Mouse (Mus musculus) small intestine, adult 2 months (tissue): ENCODE data around the gene A630001G21Rik. TPM values are rescaled to one million over a fixed set of nuclear protein-coding genes. Genes with fewer than 3 reads are reported as not detected.

Experiments used
- H3K27ac ChIP-seq: fragments of 200-500 bp; 2 replicates; pipeline ENCODE4 v1.5.1; 2012; ENCODE audit warnings: low read depth, low read length, control low read depth, inconsistent platforms; ENCODE audit not compliant: insufficient read depth
- H3K27me3 ChIP-seq: fragments of 200-500 bp; 2 replicates; pipeline ENCODE4 v1.6.1; 2012; ENCODE audit warnings: mild to moderate bottlenecking, moderate library complexity, low read length, inconsistent platforms; ENCODE audit not compliant: control insufficient read depth, insufficient read depth
- H3K36me3 ChIP-seq: fragments of 200-500 bp; 2 replicates; pipeline ENCODE4 v1.6.1; 2012; ENCODE audit warnings: mild to moderate bottlenecking, low read length, control low read depth, inconsistent platforms; ENCODE audit not compliant: control insufficient read depth, insufficient read depth
- H3K4me1 ChIP-seq: fragments of 200-500 bp; 2 replicates; pipeline ENCODE4 v1.6.1; 2012; ENCODE audit warnings: low read length, inconsistent platforms, mixed read lengths; ENCODE audit not compliant: control insufficient read depth, insufficient read depth, insufficient read length
- H3K4me3 ChIP-seq: fragments of 200-500 bp; 2 replicates; pipeline ENCODE4 v1.5.1; 2012; ENCODE audit warnings: low read depth, mild to moderate bottlenecking, control low read depth, inconsistent platforms, low read length, moderate library complexity
- CTCF ChIP-seq: fragments of 200-500 bp; IDR thresholded peaks from 2 replicates; pipeline ENCODE4 v1.5.1; 2012; ENCODE audit warnings: low read depth, mild to moderate bottlenecking, control low read depth, inconsistent platforms, low read length, moderate library complexity, mixed read lengths; ENCODE audit not compliant: insufficient replicate concordance, insufficient read length; ENCODE audit errors: extremely low read depth
- POLR2A ChIP-seq: fragments of 200-500 bp; IDR thresholded peaks from 2 replicates; pipeline ENCODE4 v1.6.1; 2012; ENCODE audit warnings: low read depth, mild to moderate bottlenecking, control low read depth, inconsistent platforms, low read length, moderate library complexity
- WGBS: fragments of 180-500 bp; shearing (Covaris S2); methylation state at CpG from one replicate; pipeline ENCODE4 v1.1.7; 2018; 5-methylcytosine and 5-hydroxymethylcytosine counted together
- polyA plus RNA-seq: library from polyadenylated mRNA; depleted of rRNA; stranded (reverse); fragments of >200 nt; gene quantifications from 2 replicates; pipeline ENCODE4 v1.2.3, GENCODE M21; 2012

The A630001G21Rik gene
- polyA plus RNA-seq, 1 experiment, result 1.2 TPM

DNA sequence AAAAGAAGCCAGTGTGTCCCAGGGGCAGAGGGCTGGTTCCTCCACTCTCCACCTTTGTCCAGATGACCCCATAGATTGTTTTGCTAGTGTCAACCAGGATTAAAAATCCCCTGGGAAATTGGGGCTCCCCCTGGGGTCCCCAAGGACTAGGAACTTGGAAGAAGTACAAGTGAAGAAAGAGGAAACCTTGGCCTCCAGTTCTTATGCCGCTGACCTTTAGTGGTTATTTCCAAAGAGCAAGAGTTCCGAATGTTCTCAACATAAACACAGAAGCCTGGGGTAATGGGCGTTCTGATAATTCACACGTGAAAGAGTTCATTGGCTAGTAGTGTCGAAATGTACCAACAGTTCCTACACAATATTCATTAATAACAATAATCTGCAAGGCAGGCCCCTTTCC, 31.9 kb downstream of the A630001G21Rik start:
- TF ChIP-seq CTCF (no peak), POLR2A (no peak)
- H3K36me3 ChIP-seq, result no peaks in the 10 kb centered on the region
- WGBS, result 83% methylated on average over 5 of the region's 5 CpGs
- no peak overlapping the region for H3K4me3 ChIP-seq
- H3K27me3 ChIP-seq, result no peaks in the 10 kb centered on the region
- no peak overlapping the region for H3K27ac ChIP-seq
- H3K4me1 ChIP-seq, result no peaks in the 10 kb centered on the region

DNA sequence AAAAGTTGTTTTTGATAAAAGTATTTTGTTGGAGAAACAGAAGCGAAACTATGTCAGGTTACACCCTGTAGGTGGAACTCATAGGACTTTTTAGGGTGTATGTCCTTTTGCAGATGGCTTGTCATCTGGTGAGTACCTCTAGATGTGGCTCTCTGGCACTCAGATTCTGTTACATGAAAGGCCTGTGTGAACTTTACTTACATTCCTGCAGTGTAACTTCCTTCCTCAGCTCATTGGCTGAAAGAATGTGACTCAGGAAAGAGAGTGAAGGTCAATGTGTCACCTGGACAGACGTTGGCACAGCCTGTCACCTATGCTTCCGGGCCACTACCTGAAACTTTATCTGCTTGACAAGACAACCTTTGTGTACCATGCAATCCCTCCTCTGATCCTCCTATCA, 33.9 kb downstream of the A630001G21Rik start:
- H3K4me1 ChIP-seq, result no peaks in the 10 kb centered on the region
- no peaks in the 10 kb centered on the region for H3K27me3 ChIP-seq
- 34% methylated on average over 3 of the region's 3 CpGs for WGBS
- no peaks in the 10 kb centered on the region for H3K36me3 ChIP-seq
- TF ChIP-seq POLR2A (no peak), CTCF (no peak)
- H3K27ac ChIP-seq, result no peak overlapping the region
- H3K4me3 ChIP-seq, result no peak overlapping the region

DNA sequence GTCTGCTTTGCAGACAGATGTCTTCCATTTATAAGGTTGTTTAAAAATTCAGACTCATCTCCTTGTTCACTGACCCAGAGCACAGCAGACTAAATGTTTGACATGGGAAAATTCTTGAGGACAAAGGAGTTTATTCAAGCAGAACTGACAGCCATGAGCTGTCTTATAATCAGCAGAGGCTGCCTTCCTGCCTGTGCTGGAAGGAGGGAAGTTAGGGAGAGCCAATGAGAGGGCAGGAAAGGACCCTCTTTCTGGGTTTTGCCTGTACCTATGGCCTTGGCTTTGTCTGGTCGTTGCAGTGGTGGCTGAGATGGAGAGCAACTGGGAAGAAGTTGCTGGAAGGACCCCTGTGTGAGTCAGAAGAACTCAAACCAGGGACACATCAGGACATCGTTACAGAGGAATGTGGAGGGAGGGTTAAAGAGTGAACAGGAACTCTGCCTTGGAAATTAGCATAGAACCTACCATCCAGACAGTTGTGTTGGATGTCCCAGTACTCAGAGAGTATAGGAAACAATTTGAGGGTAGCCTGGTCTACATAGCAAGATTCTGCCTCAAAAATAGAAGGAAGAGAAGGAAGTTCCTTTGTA, 35.4 kb downstream of the A630001G21Rik start:
- Histone ChIP-seq H3K27ac (no peak overlapping the region), H3K4me3 (no peak overlapping the region), H3K27me3 (no peaks in the 10 kb centered on the region), H3K36me3 (no peaks in the 10 kb centered on the region), H3K4me1 (no peaks in the 10 kb centered on the region)
- WGBS, result 27% methylated on average over 2 of the region's 2 CpGs
- no peak for TF ChIP-seq POLR2A
- TF ChIP-seq CTCF, result no peak

DNA sequence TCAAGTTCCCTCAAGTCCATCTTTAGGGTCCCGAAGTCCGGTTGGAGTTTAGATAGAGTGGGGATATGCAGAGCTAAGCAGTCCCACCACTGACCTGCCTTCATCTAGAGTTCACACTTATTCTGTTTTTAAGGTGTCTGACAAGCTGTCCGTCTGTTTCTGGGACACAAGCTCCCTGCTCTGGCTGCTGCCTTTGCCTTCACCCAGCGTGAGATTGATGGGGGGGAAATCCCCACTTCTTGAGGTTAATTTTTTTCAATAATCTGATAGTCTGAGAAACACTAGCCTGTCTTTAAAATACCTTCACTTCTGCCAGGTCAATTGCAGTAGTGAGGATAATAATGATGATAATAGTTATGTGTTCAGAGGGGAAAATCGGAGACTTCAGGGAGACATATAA, 36.1 kb downstream of the A630001G21Rik start:
- TF ChIP-seq POLR2A (no peak), CTCF (no peak)

DNA sequence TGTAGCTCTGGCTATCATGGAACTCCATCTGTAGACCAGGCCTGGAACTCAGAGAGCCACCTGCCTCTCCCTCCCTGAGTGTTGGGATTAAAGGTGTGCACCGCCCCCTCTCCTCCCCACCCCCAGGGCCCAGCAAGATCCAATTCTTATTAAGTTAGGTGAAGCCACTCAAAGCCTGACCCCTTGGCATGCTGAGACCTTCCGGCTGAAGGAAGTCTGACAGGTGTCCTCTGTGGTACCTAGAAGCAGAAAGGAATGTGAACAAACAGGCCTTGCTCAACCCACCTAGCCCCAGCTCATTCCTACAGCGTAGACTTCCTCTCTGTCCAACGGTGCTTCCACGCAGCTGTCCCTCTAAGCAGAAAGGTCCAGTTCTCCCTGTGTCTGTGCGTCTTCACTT, 37.5 kb downstream of the A630001G21Rik start:
- TF ChIP-seq CTCF, result no peak
- no peak for TF ChIP-seq POLR2A
- Histone ChIP-seq H3K36me3 (no peaks in the 10 kb centered on the region), H3K27me3 (no peaks in the 10 kb centered on the region), H3K4me1 (peaks cover 2% of the 10 kb centered on the region; the same call in 1 of the 2 replicates), H3K27ac (no peak overlapping the region), H3K4me3 (no peak overlapping the region)
- WGBS, result 59% methylated on average over 6 of the region's 6 CpGs

More for the DNA sequence above, 36.1 kb downstream of the A630001G21Rik start:
- H3K4me1 ChIP-seq, result no peaks in the 10 kb centered on the region
- H3K36me3 ChIP-seq, result no peaks in the 10 kb centered on the region
- H3K27me3 ChIP-seq, result no peaks in the 10 kb centered on the region
- H3K4me3 ChIP-seq, result no peak overlapping the region
- 62% methylated on average over 5 of the region's 5 CpGs for WGBS
- H3K27ac ChIP-seq, result no peak overlapping the region

DNA sequence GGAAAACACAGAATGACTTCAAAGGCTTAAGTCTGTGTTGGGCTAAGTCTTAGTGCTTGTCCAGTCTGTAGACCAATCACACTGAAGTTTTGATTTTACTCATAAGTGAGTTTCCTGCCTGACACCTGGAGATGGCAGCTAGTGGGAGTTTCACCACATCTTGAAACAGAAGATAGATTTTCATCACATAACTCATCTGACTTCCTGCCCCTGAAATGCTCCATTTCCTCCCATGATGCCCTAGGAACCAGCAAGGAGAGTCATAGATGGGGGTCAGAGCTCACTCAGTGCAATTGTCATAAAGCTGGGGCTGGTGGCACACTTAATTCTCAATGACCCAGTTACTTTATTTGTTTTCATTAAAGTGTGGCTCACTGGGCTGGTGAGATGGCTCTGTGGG, 38.6 kb downstream of the A630001G21Rik start:
- no peaks in the 10 kb centered on the region for H3K27me3 ChIP-seq
- no peak overlapping the region for H3K27ac ChIP-seq
- peaks cover 2% of the 10 kb centered on the region; the same call in 1 of the 2 replicates for H3K4me1 ChIP-seq
- TF ChIP-seq POLR2A (no peak), CTCF (no peak)
- H3K36me3 ChIP-seq, result no peaks in the 10 kb centered on the region
- no peak overlapping the region for H3K4me3 ChIP-seq

DNA sequence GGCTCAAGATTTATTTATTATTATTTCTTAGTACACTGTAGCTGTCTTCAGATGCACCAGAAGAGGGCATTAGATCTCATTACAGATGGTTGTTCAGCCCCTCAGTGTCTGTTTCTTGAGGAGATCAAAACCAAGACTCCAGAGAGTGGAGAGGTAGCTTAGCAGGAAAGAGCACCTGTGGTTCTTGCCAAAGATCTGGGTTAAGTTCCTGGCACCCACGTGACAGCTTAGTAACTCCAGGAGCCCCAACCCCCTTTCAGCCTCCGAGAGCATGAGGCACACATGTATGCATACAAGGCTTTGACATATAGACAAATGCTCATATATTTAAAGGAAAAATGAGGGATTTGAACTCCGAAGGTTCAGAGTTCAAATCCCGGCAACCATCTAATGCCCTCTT, 39.4 kb downstream of the A630001G21Rik start:
- Histone ChIP-seq H3K36me3 (no peaks in the 10 kb centered on the region), H3K27me3 (no peaks in the 10 kb centered on the region), H3K27ac (no peak overlapping the region), H3K4me3 (no peak overlapping the region), H3K4me1 (peaks cover 2% of the 10 kb centered on the region; the same call in 1 of the 2 replicates)
- WGBS, result 94% methylated on average over 4 of the region's 4 CpGs
- no peak for TF ChIP-seq POLR2A
- no peak for TF ChIP-seq CTCF
